Mouse (Mus musculus): ENCODE results near the gene Nol3. TPM values are rescaled to one million over a fixed set of nuclear protein-coding genes. Genes with fewer than 3 reads are reported as not detected.

Gene Nol3
- polyA plus RNA-seq, 1 experiment from 2014 or later, result 1.7 TPM

DNA sequence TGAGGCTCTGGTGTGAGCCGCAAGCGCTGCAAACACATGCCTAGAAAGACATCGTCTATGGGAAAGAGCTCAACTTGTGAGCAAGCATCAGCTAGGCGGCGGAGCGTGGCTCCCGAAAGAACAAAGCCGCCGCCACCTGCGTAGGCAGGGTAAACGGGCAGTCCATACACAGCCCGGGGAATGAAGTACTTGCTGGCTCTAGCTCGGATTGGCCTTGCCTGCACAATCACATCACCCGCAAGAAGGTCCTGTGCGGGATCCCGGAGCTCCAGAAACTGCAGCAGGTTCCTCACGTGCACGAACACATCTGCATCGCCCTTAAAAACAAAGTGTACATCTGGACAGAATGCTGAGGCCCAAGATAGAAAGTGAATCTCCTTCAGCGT, 22.2 kb upstream of the Nol3 start:
- no peaks in the 10 kb centered on the region for H3K27me3 ChIP-seq
- CTCF ChIA-PET, result interaction anchor here (0.8 to 1.9 kb wide), 4 partner anchors 12 to 117 kb away, joined by 3 to 5 read pairs (median 4); no protein-coding TSS in a partner anchor
- TF ChIP-seq CTCF (IDR thresholded peaks at IDR 0.05), result no peak
- DNase-seq (ENCODE audit: low read depth, low spot score) (no peak), ATAC-seq (no peak)
- POLR2A ChIA-PET, result no interaction called here
- in situ Hi-C loops (cut with MboI; ENCODE audit: low pct_unique_long_range_greater_than_20kb), result no loop called here

DNA sequence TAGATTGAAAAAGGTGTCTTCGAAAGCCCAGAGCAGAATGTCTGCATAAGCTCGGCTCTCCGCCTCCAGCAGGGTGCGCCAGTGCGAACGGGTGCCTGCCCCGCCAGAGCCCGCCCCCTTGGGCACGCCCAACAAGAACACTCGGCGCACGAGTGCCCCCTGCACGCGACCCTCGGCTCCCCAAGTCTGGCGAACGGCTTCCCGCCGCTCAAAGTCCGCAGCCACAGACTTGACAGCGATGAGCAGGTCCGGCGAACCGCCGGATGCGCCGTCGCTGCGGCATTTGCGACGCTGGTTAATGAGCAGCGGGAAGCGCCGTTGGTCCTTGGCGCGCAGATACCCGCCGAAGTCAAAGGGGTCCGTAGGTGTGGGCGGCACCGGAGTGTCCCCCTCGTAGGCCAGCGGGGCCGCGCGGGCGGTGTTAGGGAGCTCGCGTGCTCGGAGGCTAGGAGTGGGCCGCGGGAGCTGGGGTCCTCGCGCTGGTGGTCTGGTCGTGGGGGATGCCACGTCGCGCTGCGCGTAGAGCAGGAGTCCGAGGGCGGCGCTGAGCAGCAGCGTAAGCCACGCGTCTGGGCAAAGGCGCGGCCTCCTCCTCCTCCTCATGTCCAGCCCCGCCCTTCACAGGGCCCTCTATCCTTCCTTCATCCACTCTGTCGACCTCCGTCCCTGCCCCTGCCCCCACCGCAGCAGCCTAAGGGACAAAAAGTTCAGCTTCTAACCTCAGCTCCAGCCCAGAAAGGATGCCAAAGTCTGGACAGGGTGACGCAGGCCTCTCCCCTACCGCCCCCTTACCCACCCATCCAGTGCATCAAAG, 21.6 kb upstream of the Nol3 start:
- DNase-seq (ENCODE audit: low read depth, low spot score), result no peak
- ATAC-seq, result peak; percentile 67
- in situ Hi-C loops (cut with MboI; ENCODE audit: low pct_unique_long_range_greater_than_20kb), result no loop called here
- H3K27me3 ChIP-seq, result no peaks in the 10 kb centered on the region
- ChIA-PET CTCF (interaction anchor here (0.8 to 1.4 kb wide), 4 partner anchors 11 to 116 kb away, joined by 3 to 5 read pairs (median 4); no protein-coding TSS in a partner anchor), POLR2A (interaction anchor here (0.8 kb wide), 1 partner anchor 10 kb away, joined by 3 read pairs; the partner anchor contains the start of genes Fbxl8 and Tradd)
- no peak for TF ChIP-seq CTCF (IDR thresholded peaks at IDR 0.05)

DNA sequence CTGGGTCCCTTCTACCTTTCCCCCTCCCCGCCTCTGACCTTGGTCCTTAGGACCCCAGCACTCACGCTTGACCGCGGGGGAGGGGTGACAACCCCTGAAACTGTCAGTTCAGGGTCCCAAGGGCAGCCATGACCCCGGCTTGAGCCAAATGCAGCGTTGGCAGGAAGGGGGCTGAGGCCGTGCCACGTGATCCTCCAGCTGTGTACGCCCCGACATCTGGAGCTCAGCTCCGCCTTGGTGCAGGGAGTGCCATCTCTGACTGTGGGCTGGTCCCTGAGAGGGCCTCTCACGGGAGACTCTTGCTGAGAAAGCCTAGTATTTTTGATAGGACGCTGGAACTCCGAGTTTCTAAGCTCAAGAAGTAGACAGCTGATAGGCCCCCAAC, 21.0 kb upstream of the Nol3 start, which contains the start of gene B3gnt9:
B3gnt9 (minus strand) TSS at position 188 of the 385 bp plus-strand sequence.
- POLR2A ChIA-PET, result interaction anchor here (0.8 kb wide), 1 partner anchor 10 kb away, joined by 3 read pairs; the partner anchor contains the start of genes Fbxl8 and Tradd
- ATAC-seq, result no peak
- TF ChIP-seq CTCF (IDR thresholded peaks at IDR 0.05), result no peak
- DNase-seq (ENCODE audit: low read depth, low spot score), result no peak
- in situ Hi-C loops (cut with MboI; ENCODE audit: low pct_unique_long_range_greater_than_20kb), result no loop called here
- CTCF ChIA-PET, result interaction anchor here (0.7 to 1.3 kb wide), 3 partner anchors 10 to 117 kb away, joined by 3 to 4 read pairs (median 3); partner anchors contain the start of genes Fbxl8 and Tradd
- no peaks in the 10 kb centered on the region for H3K27me3 ChIP-seq

DNA sequence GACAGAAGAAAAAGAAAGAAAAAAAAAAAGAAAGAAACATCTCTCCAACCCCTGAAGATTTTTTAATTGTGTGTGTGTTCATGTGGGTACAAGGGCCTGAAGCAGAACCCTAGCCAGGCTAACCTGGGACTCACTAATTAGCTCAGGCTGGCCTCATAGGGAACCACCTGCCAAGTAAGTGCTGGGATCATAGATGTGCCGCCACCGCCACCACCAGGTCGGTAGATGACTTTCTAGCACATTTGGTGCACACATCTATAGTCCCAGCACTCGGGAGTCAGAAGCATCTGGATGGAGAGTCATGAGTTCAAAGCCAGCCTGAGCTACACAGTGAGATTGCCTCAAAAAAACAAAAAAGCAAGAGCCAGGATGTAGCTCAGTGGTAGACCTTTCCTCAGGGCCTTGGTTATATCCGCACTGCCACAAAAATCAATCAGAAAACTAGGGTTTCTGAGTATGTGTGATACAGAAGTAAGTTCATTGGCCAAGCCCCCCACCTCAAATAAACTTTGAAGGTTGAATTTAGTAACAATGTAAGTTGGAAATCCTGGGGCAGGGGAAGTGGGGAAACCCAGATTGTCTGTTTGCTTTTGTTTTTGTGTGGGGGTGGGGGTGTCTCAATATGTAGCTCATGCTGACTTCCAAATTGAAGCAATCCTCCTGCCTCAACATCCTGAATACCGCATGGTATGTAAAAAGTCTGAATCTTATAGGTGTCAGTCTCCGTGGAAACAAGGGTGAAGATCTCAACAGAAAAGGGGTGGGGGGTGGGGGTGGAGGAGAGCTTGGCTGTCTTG, 18.4 kb upstream of the Nol3 start:
- TF ChIP-seq CTCF (IDR thresholded peaks at IDR 0.05), result no peak
- ATAC-seq (no peak), DNase-seq (ENCODE audit: low read depth, low spot score) (no peak)
- ChIA-PET CTCF (no interaction called here), POLR2A (no interaction called here)
- no peaks in the 10 kb centered on the region for H3K27me3 ChIP-seq
- in situ Hi-C loops (cut with MboI; ENCODE audit: low pct_unique_long_range_greater_than_20kb), result no loop called here

DNA sequence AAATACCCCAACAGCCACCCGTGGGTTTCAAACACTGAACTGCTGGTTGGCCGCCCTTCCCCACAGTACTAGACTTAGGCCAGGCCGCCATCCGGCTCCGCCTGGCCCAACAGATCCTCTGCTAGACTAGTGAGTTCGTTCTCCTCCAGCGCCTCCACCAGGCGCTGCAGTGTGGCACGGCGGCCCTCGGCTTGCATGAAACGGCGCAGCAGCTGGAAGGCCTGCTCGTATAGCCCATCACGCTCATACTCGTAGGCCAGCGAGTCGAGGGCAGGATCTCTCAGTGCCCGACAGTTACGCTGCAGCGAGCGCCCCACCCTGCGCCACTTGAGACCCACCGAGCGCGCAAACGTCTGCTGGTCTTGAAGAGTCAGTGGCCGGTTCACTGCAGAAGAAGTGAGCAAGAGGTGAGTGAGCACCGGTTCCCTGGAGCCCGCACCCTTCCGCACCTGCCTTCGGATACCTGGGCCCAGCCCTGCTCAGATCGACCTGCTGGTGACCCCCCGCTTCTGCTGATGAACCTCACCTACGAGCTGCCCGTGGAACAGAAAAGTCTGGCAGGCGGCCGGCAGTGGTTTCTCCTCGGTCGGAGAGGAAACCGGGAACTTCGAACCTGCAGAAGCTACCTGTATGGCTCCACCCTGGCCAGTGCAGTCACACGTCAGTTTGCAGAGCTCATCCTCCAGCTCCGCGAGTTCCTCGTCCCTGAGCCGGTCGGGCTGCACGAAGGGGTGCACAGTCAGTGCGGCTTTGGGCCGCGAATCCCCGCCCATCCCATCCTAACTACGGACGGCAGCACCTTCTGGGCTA, 16.8 kb upstream of the Nol3 start:
- in situ Hi-C loops (cut with MboI; ENCODE audit: low pct_unique_long_range_greater_than_20kb), result no loop called here
- no peak for ATAC-seq
- TF ChIP-seq CTCF (IDR thresholded peaks at IDR 0.05), result no peak
- ChIA-PET CTCF (interaction anchor here (1.6 kb wide), 1 partner anchor 12 kb away, joined by 3 read pairs; no protein-coding TSS in a partner anchor), POLR2A (no interaction called here)
- DNase-seq (ENCODE audit: low read depth, low spot score), result no peak
- no peaks in the 10 kb centered on the region for H3K27me3 ChIP-seq

DNA sequence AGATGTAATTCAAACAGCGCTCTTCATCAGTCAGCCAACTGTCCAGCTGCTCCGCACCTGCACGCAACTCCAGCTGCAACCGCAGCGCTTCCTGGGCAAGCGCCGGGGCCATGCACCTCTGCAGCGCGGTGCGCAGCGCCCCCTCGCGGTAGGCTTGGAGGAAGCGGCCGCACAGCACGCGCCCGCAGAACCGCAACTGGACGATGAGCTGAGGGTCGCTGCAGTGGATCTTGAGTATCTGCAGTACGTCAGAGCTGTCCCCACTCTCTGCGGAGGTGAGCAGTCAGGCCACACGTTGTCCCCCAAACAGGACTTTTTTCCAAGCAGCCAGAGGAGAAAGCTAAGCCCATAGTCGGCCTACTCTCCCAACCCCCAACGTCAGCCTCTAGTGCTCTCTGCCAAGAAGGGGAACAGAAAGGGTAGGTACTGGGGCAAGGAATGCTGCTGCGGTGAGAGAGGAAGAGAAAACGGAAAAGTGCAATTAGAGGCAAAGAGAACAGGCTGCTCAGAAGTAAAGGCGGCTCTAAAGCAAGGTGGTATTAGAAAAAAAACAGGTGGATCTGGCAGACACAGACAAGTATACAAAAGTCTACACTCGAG, 16.1 kb upstream of the Nol3 start:
- in situ Hi-C loops (cut with MboI; ENCODE audit: low pct_unique_long_range_greater_than_20kb), result no loop called here
- ATAC-seq, result no peak
- no peak for DNase-seq (ENCODE audit: low read depth, low spot score)
- ChIA-PET POLR2A (no interaction called here), CTCF (interaction anchor here (1.3 to 1.6 kb wide), 2 partner anchors 12 to 31 kb away, joined by 3 read pairs; no protein-coding TSS in a partner anchor)
- TF ChIP-seq CTCF (IDR thresholded peaks at IDR 0.05), result no peak
- no peaks in the 10 kb centered on the region for H3K27me3 ChIP-seq

DNA sequence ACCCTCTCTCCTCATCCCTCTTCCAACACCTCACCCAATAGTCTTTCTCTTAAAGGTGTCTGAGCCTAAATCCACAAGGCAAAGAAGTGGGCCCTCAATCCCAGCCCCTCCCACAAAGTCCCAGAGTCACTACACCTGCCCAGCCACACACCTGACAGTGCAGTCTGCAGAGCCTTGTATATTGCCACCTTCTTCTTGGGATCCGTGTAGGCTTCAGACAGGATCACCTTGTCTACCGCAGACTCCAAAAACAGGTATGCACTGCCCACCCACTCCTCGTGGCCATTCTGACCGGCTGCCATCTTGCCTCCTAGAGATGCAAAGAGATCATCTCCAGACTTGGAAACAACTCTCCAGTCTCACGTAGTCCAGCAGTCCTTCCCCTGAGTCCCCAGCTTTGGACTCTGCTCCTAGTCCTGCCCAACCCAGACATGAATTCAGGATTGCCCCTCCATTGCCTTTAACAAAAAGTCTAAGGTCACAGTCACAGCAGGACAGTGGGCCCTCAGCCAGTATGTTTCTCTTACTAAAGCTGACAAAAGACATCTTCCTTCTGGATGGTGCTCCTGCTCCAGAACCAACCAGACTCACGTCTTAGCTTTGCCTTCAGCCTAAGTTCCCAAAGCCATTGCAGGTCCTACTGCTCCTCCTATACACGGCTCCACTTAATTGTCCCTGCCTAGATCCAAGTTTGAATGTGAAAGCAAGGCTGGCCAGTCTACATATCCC, 15.4 kb upstream of the Nol3 start:
- no peak for DNase-seq (ENCODE audit: low read depth, low spot score)
- no peak for TF ChIP-seq CTCF (IDR thresholded peaks at IDR 0.05)
- no peak for ATAC-seq
- ChIA-PET CTCF (interaction anchor here (1.3 kb wide), 1 partner anchor 30 kb away, joined by 3 read pairs; no protein-coding TSS in a partner anchor), POLR2A (no interaction called here)
- in situ Hi-C loops (cut with MboI; ENCODE audit: low pct_unique_long_range_greater_than_20kb), result no loop called here
- no peaks in the 10 kb centered on the region for H3K27me3 ChIP-seq

DNA sequence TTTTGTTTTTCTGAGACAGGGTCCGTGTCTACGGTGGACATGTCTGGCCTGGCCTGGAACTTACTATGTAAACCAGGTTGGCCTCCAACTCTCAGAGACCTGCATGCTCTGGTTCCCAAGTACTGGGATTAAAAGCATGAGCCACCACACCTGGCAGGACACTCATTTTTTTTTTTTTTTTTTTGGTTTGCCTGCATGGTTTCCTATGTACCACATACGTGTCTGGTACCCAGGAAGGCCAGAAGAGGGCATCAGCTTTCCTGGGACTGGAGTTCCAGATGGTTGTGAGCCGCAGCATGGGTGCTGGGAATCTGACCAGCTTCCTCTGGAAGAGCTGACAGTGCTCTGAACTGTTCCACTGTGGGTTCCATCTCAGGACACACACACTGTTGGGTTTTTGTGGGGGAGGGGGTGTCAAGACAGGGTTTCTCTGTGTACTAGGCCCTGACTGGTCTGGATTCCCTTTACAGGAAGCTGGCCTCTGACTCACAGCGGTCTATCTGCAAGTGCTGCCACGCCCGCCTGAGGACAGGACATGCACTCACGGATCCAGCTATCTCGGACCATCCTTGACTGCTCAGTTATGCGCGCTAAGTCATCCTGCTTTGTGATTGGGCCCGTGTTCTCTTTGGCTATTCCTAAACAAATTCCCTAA, 14.5 kb upstream of the Nol3 start:
- H3K27me3 ChIP-seq, result no peaks in the 10 kb centered on the region
- DNase-seq (ENCODE audit: low read depth, low spot score), result no peak
- ChIA-PET POLR2A (interaction anchor here (0.6 kb wide), 1 partner anchor 29 kb away, joined by 4 read pairs; no protein-coding TSS in a partner anchor), CTCF (no interaction called here)
- ATAC-seq, result no peak
- in situ Hi-C loops (cut with MboI; ENCODE audit: low pct_unique_long_range_greater_than_20kb), result no loop called here
- no peak for TF ChIP-seq CTCF (IDR thresholded peaks at IDR 0.05)

All from Patski (cell line).